Mouse (Mus musculus) forebrain, embryonic 15.5 days (tissue): ENCODE results near the gene Fgfr4. TPM values are rescaled to one million over a fixed set of nuclear protein-coding genes. Genes with fewer than 3 reads are reported as not detected.

Experiments used
- ATAC-seq: fragments of 200-750 bp; cut with Nextera tagmentation; replicated peaks from 2 replicates; pipeline ENCODE4 v1.8.0; 2017; ENCODE audit warnings: mild to moderate bottlenecking, moderate TSS enrichment, moderate library complexity
- H3K27ac ChIP-seq: fragments of 300-500 bp; sonication (generic); replicated peaks from 2 replicates; pipeline ENCODE4 v1.5.1; 2015; ENCODE audit warnings: mild to moderate bottlenecking, inconsistent platforms
- H3K27me3 ChIP-seq: fragments of 300-500 bp; sonication (generic); 2 replicates; pipeline ENCODE4 v1.6.1; 2015; ENCODE audit warnings: inconsistent platforms
- H3K36me3 ChIP-seq: fragments of 300-500 bp; sonication (generic); 2 replicates; pipeline ENCODE4 v1.6.1; 2015; ENCODE audit warnings: mild to moderate bottlenecking, inconsistent platforms
- H3K4me1 ChIP-seq: fragments of 300-500 bp; sonication (generic); 2 replicates; pipeline ENCODE4 v1.6.1; 2015; ENCODE audit warnings: inconsistent platforms
- H3K4me2 ChIP-seq: fragments of 300-500 bp; sonication (generic); replicated peaks from 2 replicates; pipeline ENCODE4 v1.6.1; 2015; ENCODE audit warnings: mild to moderate bottlenecking, inconsistent platforms
- H3K4me3 ChIP-seq: fragments of 300-500 bp; sonication (generic); 2 replicates; pipeline ENCODE4 v1.5.1; 2015; ENCODE audit warnings: mild to moderate bottlenecking, inconsistent platforms
- H3K9ac ChIP-seq: fragments of 300-500 bp; sonication (generic); replicated peaks from 2 replicates; pipeline ENCODE4 v1.6.1; 2015; ENCODE audit warnings: mild to moderate bottlenecking, inconsistent platforms
- H3K9me3 ChIP-seq: fragments of 300-500 bp; sonication (generic); 2 replicates; pipeline ENCODE4 v1.6.1; 2016; ENCODE audit warnings: inconsistent platforms
- whole genome bisulfite sequencing: fragments of 180-500 bp; shearing (Covaris S2); methylation state at CpG from one replicate; pipeline ENCODE4 v1.1.7; 2015; ENCODE audit warnings: mixed read lengths; 5-methylcytosine and 5-hydroxymethylcytosine counted together
- polyA plus RNA-seq: library from polyadenylated mRNA; unstranded; fragments of >200 nt; fragmentation: Nextera tagmentation; extraction: Ambion mirVana; gene quantifications from 2 replicates; pipeline ENCODE4 v1.2.1, GENCODE M21; 2015

The Fgfr4 gene
- polyA plus RNA-seq, 1 experiment from 2014 or later: 1.1 TPM

- no peak for ATAC-seq
- 55% methylated on average over 10 of the region's 10 CpGs for WGBS
- Histone ChIP-seq H3K27ac (peak overlapping the region; percentile 95), H3K9me3 (no peaks in the 10 kb centered on the region), H3K4me1 (peaks cover 66% of the 10 kb centered on the region), H3K27me3 (no peaks in the 10 kb centered on the region), H3K4me3 (peak overlapping the region; percentile 55), H3K9ac (peak overlapping the region; percentile 71), H3K36me3 (peaks cover 11% of the 10 kb centered on the region; the same call in 1 of the 2 replicates), H3K4me2 (peak overlapping the region; percentile 88)
Measured at GRCm38 (mm10) chr13:55213138-55213806, 60.8 kb downstream of the Fgfr4 start.

Other genes starting within 250 kb of the Fgfr4 start
- 16.6 and 16.9 TPM in 2 replicates for gene Unc5a, start 203.2 kb upstream of the Fgfr4 start, polyA plus RNA-seq
- gene Hk3, start 131.3 kb upstream of the Fgfr4 start, polyA plus RNA-seq: 0.73 and 1.2 TPM in 2 replicates
- 21.9 and 23.9 TPM in 2 replicates for gene Uimc1, start 52.3 kb upstream of the Fgfr4 start, polyA plus RNA-seq
- 25.5 and 26.2 TPM in 2 replicates for gene Zfp346, start 47.3 kb upstream of the Fgfr4 start, polyA plus RNA-seq
- not detected in 2 replicates for gene Gm17617, start 19.1 kb upstream of the Fgfr4 start, polyA plus RNA-seq
- 59.3 and 59.5 TPM in 2 replicates for gene Nsd1, start 57.1 kb downstream of the Fgfr4 start, polyA plus RNA-seq
- gene Prelid1, start 167.9 kb downstream of the Fgfr4 start, polyA plus RNA-seq: 303 and 314 TPM in 2 replicates
- gene Rab24, start 169.3 kb downstream of the Fgfr4 start, polyA plus RNA-seq: 114 and 118 TPM in 2 replicates
- gene Mxd3, start 177.2 kb downstream of the Fgfr4 start, polyA plus RNA-seq: 28.9 and 30.0 TPM in 2 replicates
- gene Lman2, start 210.1 kb downstream of the Fgfr4 start, polyA plus RNA-seq: 56.7 and 58.0 TPM in 2 replicates
- gene Rgs14, start 217.1 kb downstream of the Fgfr4 start, polyA plus RNA-seq: 0.37 and 0.81 TPM in 2 replicates
- gene Slc34a1, start 245.5 kb downstream of the Fgfr4 start, polyA plus RNA-seq: not detected in 2 replicates